Mouse (Mus musculus): ENCODE results near the gene Map3k7cl.

DNA sequence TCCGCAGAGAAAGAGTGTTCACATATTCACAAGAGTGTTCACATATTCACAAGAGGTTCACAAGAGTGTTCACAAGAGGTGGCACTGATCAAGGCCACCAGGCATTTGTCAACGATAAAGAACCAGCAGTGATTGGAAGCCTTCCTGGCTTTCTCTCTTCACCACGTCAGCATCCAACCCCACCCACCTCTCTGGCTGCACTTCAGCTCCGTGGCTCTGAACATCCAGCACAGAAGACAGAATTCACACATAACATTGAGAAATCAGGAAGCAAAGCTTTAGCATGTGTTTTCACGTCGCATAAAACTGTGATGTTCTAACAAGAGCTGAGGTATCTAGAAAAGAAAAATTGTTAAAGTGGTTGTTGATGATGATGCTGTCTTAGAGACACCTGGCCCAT, 10.4 kb downstream of the Map3k7cl start:
- no peak for TF ChIP-seq HCFC1 (IDR thresholded peaks at IDR 0.05; ENCODE audit: borderline replicate concordance, insufficient read depth, low read length)
- no peak for TF ChIP-seq ZC3H11A (IDR thresholded peaks at IDR 0.05; ENCODE audit: borderline replicate concordance, low read depth, low read length)
- TF ChIP-seq CHD2 (IDR thresholded peaks at IDR 0.05; ENCODE audit: low read depth, low read length): no peak
- no peak for TF ChIP-seq MAFK (IDR thresholded peaks at IDR 0.05; ENCODE audit: insufficient read depth, low read depth, low read length)

Measured in ES-E14 (cell line).